Mouse (Mus musculus): ENCODE results near the gene Prcc.
"Not testable (repeated sequence)": the region's sequence is repeated elsewhere in the genome, so short reads cannot be mapped to it uniquely, and the experiment has no call there.

The Prcc gene

GRCm38 (mm10) chr3:87844981-87845380, 40.4 kb downstream of the Prcc start:
- DNase-seq: no peak

GRCm38 (mm10) chr3:87840858-87841257, 44.5 kb downstream of the Prcc start:
- no peak for DNase-seq

GRCm38 (mm10) chr3:87838622-87839021, 46.8 kb downstream of the Prcc start:
- DNase-seq: peak; percentile 50

GRCm38 (mm10) chr3:87833482-87833881, 51.9 kb downstream of the Prcc start:
- DNase-seq: no peak

GRCm38 (mm10) chr3:87832109-87832859, 53.1 kb downstream of the Prcc start:
- no peak for DNase-seq

- DNase-seq: no peak
Measured at GRCm38 (mm10) chr3:87829025-87829424, 56.4 kb downstream of the Prcc start.

GRCm38 (mm10) chr3:87828435-87828834, 57.0 kb downstream of the Prcc start:
- no peak for DNase-seq

- DNase-seq: not testable (repeated sequence)
Measured at GRCm38 (mm10) chr3:87824206-87824605, 61.2 kb downstream of the Prcc start, which contains the start of gene Pear1. TSS of gene Pear1 (minus strand) at chr3:87824306.

GRCm38 (mm10) chr3:87818226-87818625, 67.2 kb downstream of the Prcc start:
- DNase-seq: no peak

- DNase-seq: peak; percentile 53
Measured at GRCm38 (mm10) chr3:87816646-87817093, 68.7 kb downstream of the Prcc start.

GRCm38 (mm10) chr3:87816166-87816565, 69.2 kb downstream of the Prcc start:
- DNase-seq: no peak

GRCm38 (mm10) chr3:87812873-87813272, 72.5 kb downstream of the Prcc start:
- no peak for DNase-seq

- no peak for DNase-seq
Measured at GRCm38 (mm10) chr3:87812413-87812812, 73.0 kb downstream of the Prcc start.

- DNase-seq: no peak
Measured at GRCm38 (mm10) chr3:87811297-87811696, 74.1 kb downstream of the Prcc start.

- no peak for DNase-seq
Measured at GRCm38 (mm10) chr3:87809322-87809962, 76.0 kb downstream of the Prcc start.

All from cerebellum, adult 11 months (tissue).